Mouse (Mus musculus): ENCODE data around the gene Klhl36.

GRCm38 (mm10) chr8:119909944-119910546, 48.0 kb downstream of the Klhl36 start, which contains the start of gene Usp10:
- TF ChIP-seq CTCF (IDR thresholded peaks at IDR 0.05; ENCODE audit: low read depth): no peak
- TF ChIP-seq EP300 (IDR thresholded peaks at IDR 0.05; ENCODE audit: low read depth): no peak

Measured in heart, postnatal 0 days (tissue).